Mouse (Mus musculus) heart, embryonic 11.5 days (tissue): ENCODE results near the gene Grtp1. TPM values are rescaled to one million over a fixed set of nuclear protein-coding genes. Genes with fewer than 3 reads are reported as not detected.
A peak's percentile ranks its signal among the peaks of the same experiment; 100 is the strongest.

Source experiments
- ATAC-seq: fragments of 200-750 bp; cut with Nextera tagmentation; replicated peaks from 2 replicates; pipeline ENCODE4 v1.8.0; 2017; ENCODE audit warnings: moderate library complexity; ENCODE audit not compliant: insufficient number of reproducible peaks, low FRiP score, low TSS enrichment
- H3K27ac ChIP-seq: fragments of 300-500 bp; sonication (generic); 2 replicates; pipeline ENCODE4 v1.5.1; 2014; ENCODE audit warnings: mild to moderate bottlenecking, low read depth, low read length
- H3K27me3 ChIP-seq: fragments of 300-500 bp; sonication (generic); 2 replicates; pipeline ENCODE4 v1.6.1; 2014; ENCODE audit warnings: mild to moderate bottlenecking, low read length, mixed read lengths; ENCODE audit not compliant: control insufficient read depth, insufficient read depth
- H3K36me3 ChIP-seq: fragments of 300-500 bp; sonication (generic); 2 replicates; pipeline ENCODE4 v1.6.1; 2014; ENCODE audit warnings: mild to moderate bottlenecking, low read length, moderate library complexity, mixed read lengths; ENCODE audit not compliant: control insufficient read depth, insufficient read depth
- H3K4me1 ChIP-seq: fragments of 300-500 bp; sonication (generic); 2 replicates; pipeline ENCODE4 v1.6.1; 2014; ENCODE audit warnings: low read length; ENCODE audit not compliant: control insufficient read depth, insufficient read depth
- H3K4me2 ChIP-seq: fragments of 300-500 bp; sonication (generic); 2 replicates; pipeline ENCODE4 v1.6.1; 2014; ENCODE audit warnings: mild to moderate bottlenecking, moderate library complexity
- H3K4me3 ChIP-seq: fragments of 300-500 bp; sonication (generic); 2 replicates; pipeline ENCODE4 v1.5.1; 2014; ENCODE audit warnings: low read depth, low read length
- H3K9ac ChIP-seq: fragments of 300-500 bp; sonication (generic); 2 replicates; pipeline ENCODE4 v1.6.1; 2014; ENCODE audit warnings: mild to moderate bottlenecking, low read depth, low read length, moderate library complexity
- H3K9me3 ChIP-seq: fragments of 300-500 bp; sonication (generic); replicated peaks from 2 replicates; pipeline ENCODE4 v1.6.1; 2016; ENCODE audit warnings: low read length; ENCODE audit not compliant: control insufficient read depth
- WGBS: fragments of 180-500 bp; shearing (Covaris S2); extraction: QIAGEN DNeasy Blood & Tissue Kit; methylation state at CpG from one replicate; pipeline ENCODE4 v1.1.7; 2014; ENCODE audit not compliant: insufficient replicate concordance; 5-methylcytosine and 5-hydroxymethylcytosine counted together
- polyA plus RNA-seq: library from polyadenylated mRNA; unstranded; fragments of >200 nt; fragmentation: Nextera tagmentation; extraction: Ambion mirVana; gene quantifications from 2 replicates; pipeline ENCODE4 v1.2.1, GENCODE M21; 2014

Grtp1 gene
- polyA plus RNA-seq, 1 experiment from 2014 or later = 28.2 TPM

DNA sequence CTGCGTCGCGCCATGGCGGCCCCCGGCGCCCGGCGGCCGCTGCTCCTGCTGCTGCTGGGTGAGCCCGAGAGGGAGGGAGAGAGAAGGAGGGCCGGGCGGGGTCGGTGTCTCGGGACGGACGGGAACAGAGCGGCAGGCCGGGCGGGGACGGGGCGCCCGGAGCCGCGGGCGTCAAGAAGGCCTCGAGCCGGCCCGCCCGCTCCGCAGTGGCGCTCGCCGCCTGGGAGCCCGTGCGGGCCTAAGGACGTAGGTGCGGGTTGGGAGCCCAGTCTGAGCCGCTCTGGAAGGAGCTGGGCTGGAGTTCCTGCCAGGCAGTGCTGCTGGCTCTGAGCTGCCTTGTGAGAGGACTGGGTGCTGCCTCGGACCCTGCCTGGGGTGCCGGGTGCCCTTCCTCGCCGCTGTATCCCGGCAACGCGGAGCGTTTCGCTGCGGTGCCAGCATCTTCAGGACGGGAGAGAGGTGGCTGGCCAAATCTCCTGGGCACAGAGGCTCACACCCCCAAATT lies 41.0 kb downstream of the Grtp1 start:
- 3% methylated on average over 28 of the region's 49 CpGs for WGBS
- peak overlapping the region; percentile 100 for H3K4me3 ChIP-seq
- H3K27ac ChIP-seq = peak overlapping the region; percentile 83
- peak; percentile 56 for ATAC-seq
- H3K4me1 ChIP-seq = peaks cover 25% of the 10 kb centered on the region
- H3K4me2 ChIP-seq = peak overlapping the region; percentile 93
- H3K9ac ChIP-seq = peak overlapping the region; percentile 94
- H3K27me3 ChIP-seq = no peaks in the 10 kb centered on the region
- H3K9me3 ChIP-seq = no peaks in the 10 kb centered on the region
- no peaks in the 10 kb centered on the region for H3K36me3 ChIP-seq

DNA sequence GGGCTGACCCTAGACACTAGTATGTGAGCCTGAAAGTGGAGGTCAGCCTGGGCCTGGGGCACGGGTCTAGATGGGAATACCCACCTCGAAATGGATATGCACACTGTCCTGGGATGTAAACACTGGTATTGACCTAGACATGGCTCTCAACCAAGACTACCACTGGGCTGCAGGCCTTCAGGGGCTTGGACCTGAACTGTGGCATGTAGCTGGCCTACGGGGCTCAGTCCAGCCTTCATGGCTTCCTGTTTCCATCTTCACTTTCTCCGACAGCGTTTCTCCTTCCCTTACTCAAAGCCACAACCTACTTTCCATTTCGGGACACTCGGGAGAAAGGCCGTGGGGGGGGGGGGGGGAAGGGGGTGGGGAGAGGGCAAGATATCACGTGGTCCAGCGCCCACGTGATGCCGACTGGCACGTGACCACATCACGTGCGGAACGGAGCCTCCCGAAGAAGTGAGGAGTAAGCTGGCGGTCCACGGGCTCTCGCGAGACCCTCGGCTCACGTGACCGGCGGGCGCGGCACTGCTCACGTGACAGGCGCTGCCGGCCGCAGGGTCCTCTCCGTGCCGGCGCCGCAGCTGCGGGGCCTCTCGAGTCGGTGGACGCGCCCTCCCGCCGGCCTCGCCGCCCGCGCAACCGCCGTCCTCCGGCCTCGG lies 41.6 kb downstream of the Grtp1 start, which contains the start of gene Lamp1:
Gene Lamp1, plus strand, starts transcription at position 444 of the 659 bp plus-strand sequence.
- H3K4me2 ChIP-seq = peak within 1 kb of the TSS; percentile 93
- peak within 1 kb of the TSS; percentile 100 for H3K4me3 ChIP-seq
- peak; percentile 97 for ATAC-seq
- no peaks in the 10 kb centered on the region for H3K27me3 ChIP-seq
- H3K4me1 ChIP-seq = peaks cover 25% of the 10 kb centered on the region
- 1% methylated on average over 47 of the region's 50 CpGs for WGBS
- H3K27ac ChIP-seq = peak within 1 kb of the TSS; percentile 83
- no peaks in the 10 kb centered on the region for H3K9me3 ChIP-seq
- peak within 1 kb of the TSS; percentile 94 for H3K9ac ChIP-seq
- H3K36me3 ChIP-seq = no peaks in the 10 kb centered on the region

DNA sequence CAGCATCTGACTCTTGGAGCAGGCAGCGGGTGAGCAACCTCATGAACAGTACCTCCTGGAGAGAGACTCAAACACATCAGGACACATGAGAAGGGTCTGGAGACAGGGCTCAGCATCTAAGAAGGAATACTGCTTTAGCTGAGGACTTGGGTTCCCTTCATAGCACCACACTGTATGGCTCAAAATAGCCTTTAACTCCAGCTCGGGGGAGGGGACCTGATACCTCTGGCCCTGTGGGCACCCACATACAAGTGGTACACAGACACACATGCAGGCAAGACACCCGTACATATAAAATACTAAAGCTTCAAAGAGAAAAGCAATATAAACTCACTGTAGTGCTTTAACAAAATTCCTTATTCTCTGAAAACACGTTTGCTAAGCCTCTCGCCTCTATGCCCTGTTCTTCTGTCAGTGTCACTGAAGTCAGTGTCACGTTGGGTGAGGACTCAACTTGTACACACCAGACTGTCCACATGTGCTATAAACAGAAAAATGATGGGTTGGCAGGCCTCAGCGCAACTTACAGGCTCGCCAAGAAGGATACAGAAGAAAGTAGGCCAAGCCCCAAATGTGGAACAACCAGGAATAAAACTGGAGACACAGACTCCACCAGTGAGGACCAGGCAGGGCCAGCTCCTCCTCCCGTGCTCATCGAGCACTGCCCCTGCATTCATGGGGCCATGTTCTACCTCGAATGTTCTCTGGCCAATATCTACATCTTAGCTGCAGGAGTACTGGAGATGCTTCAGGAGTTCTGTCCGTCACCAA lies 43.9 kb downstream of the Grtp1 start:
- Histone ChIP-seq H3K4me3 (no peak overlapping the region), H3K9me3 (no peaks in the 10 kb centered on the region), H3K36me3 (no peaks in the 10 kb centered on the region), H3K4me2 (no peak overlapping the region), H3K9ac (no peak overlapping the region), H3K27me3 (no peaks in the 10 kb centered on the region), H3K27ac (0 out of 2 replicates have a peak overlapping the region, but pooled peaks have one; percentile 15), H3K4me1 (peaks cover 13% of the 10 kb centered on the region)
- 74% methylated on average over 12 of the region's 12 CpGs for WGBS
- ATAC-seq = no peak

DNA sequence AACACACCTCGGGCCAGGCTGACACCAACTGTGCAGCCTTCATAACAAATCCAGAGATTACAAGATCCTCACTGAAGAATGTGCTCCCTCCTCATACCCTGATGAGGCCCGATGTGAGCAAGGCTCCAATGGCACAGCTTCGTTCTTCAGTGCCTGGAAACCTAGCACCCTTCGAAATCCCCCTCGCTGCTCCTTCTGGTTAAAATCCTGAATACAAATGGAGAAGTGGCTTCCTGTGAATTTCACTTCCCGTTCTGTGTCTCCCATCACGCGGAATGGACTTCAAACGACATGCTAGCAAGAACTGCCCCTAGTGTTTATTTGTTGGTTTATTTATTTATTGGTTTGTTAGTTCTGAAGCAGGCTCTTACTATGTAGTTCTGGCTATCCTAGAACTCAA lies 45.1 kb downstream of the Grtp1 start:
- no peaks in the 10 kb centered on the region for H3K36me3 ChIP-seq
- no peaks in the 10 kb centered on the region for H3K9me3 ChIP-seq
- H3K4me2 ChIP-seq = no peak overlapping the region
- ATAC-seq = no peak
- H3K4me1 ChIP-seq = peaks cover 9% of the 10 kb centered on the region
- no peak overlapping the region for H3K27ac ChIP-seq
- no peak overlapping the region for H3K9ac ChIP-seq
- no peaks in the 10 kb centered on the region for H3K27me3 ChIP-seq
- WGBS = 72% methylated on average over 9 of the region's 9 CpGs
- H3K4me3 ChIP-seq = no peak overlapping the region

DNA sequence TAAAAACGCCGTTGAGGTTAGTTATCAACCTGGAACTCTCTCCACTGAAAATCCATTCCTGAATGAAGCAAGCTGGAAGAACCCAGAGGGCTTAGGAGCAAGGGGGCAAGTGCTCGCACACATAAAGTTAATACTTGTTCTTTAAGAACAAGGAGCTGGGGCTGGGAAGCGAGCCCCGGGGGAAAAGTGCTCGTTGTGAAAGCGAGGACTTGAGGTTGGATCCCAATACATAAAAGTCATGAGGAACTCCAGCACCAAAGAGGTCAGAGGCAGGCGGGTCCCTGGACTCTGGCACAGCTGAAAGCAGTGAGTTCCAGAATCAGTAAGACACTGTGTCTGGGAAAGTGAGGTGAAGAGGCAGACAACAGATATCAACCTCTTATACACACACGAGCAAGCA lies 46.3 kb downstream of the Grtp1 start:
- no peaks in the 10 kb centered on the region for H3K9me3 ChIP-seq
- no peak overlapping the region for H3K4me2 ChIP-seq
- no peak overlapping the region for H3K27ac ChIP-seq
- H3K36me3 ChIP-seq = peaks cover 4% of the 10 kb centered on the region
- no peaks in the 10 kb centered on the region for H3K27me3 ChIP-seq
- H3K4me1 ChIP-seq = peaks cover 3% of the 10 kb centered on the region; the same call in 1 of the 2 replicates
- H3K9ac ChIP-seq = no peak overlapping the region
- 77% methylated on average over 9 of the region's 9 CpGs for WGBS
- no peak for ATAC-seq
- H3K4me3 ChIP-seq = no peak overlapping the region

DNA sequence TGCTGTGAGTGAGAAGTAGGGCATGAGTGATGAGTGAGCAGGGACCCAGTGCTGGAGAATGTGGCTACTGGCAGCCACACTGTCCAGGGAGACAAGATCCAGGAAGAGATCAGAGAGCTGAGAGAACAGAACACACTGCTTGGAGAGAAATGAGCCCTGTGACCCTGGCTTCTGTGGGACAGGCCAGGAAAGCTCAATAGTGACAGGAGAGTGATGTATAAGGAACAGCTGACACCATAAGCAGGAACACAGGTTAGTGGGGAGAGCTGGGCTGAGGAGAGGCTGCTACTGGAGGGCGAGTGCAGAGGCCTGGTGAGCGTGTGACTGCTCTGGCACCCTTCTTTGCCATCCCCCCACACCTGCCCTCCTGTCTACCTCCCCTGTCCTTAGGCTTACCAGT lies 49.5 kb downstream of the Grtp1 start:
- WGBS = 69% methylated on average over 2 of the region's 2 CpGs
- peaks cover 17% of the 10 kb centered on the region for H3K36me3 ChIP-seq
- 0 out of 2 replicates have a peak overlapping the region, but pooled peaks have one; percentile 22 for H3K9ac ChIP-seq
- H3K9me3 ChIP-seq = no peaks in the 10 kb centered on the region
- no peak overlapping the region for H3K27ac ChIP-seq
- H3K4me1 ChIP-seq = no peaks in the 10 kb centered on the region
- no peak; the same call in 1 of the 2 replicates for ATAC-seq
- no peak overlapping the region for H3K4me3 ChIP-seq
- no peak overlapping the region for H3K4me2 ChIP-seq
- no peaks in the 10 kb centered on the region for H3K27me3 ChIP-seq

DNA sequence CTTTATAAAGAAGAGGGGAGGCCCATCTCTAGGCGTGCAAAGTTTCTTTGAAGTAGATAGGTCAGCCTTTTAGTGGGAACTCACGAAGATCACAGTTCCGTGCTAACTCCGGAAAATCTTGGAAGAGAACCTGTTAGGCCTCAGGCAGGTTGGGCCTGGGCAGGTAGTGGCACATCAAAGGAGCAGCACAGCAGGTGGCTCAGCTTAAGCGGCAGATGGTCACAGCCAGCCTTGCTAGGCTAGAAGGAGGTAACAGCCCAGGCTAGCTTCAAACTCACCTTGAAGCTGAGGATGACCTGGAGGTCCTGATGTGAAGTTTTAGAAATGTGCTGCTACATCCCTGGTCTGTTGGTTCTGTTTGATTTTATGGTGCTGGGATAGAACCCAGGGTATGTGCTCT lies 50.6 kb downstream of the Grtp1 start:
- H3K9me3 ChIP-seq = no peaks in the 10 kb centered on the region
- no peak overlapping the region for H3K4me3 ChIP-seq
- no peaks in the 10 kb centered on the region for H3K4me1 ChIP-seq
- H3K9ac ChIP-seq = no peak overlapping the region
- no peak overlapping the region for H3K4me2 ChIP-seq
- WGBS = 57% methylated on average over 5 of the region's 5 CpGs
- no peak overlapping the region for H3K27ac ChIP-seq
- H3K27me3 ChIP-seq = no peaks in the 10 kb centered on the region
- H3K36me3 ChIP-seq = peaks cover 20% of the 10 kb centered on the region
- no peak for ATAC-seq

DNA sequence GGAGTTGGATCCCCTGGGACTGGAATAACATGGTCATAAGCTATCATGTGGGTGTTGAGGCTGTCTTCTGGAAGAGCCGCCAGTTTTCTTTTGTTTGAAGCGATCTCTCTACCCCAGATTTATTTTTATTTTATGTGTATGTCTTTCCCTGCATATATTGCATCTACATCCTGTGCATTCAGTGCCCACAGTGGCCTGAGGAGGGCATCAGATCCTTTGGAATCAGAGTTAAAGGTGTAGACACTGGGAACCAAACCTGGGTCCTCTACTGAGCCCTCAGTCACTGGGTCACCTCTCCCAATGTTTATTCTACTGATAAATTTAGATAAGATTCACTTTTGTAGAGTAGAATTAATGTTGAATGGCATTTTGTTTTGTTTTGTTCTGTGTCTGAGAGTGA lies 51.1 kb downstream of the Grtp1 start:
- Histone ChIP-seq H3K27me3 (no peaks in the 10 kb centered on the region), H3K4me3 (no peak overlapping the region), H3K27ac (no peak overlapping the region), H3K36me3 (peaks cover 23% of the 10 kb centered on the region), H3K9ac (no peak overlapping the region), H3K4me2 (no peak overlapping the region), H3K9me3 (no peaks in the 10 kb centered on the region), H3K4me1 (no peaks in the 10 kb centered on the region)
- ATAC-seq = no peak
- WGBS = 96% methylated on average over 2 of the region's 2 CpGs
